Mouse (Mus musculus) CH12.LX (cell line): ENCODE results near the gene Adgrl3. TPM values are rescaled to one million over a fixed set of nuclear protein-coding genes. Genes with fewer than 3 reads are reported as not detected.

Source experiments
- DNase-seq: peaks from one replicate; pipeline ENCODE4 v3.0.0-alpha.2; 2013; ENCODE audit errors: extremely low read depth
- H3K27ac ChIP-seq: 2 replicates; pipeline ENCODE4 v1.5.1; 2012; ENCODE audit warnings: low read depth, mild to moderate bottlenecking, control low read depth, moderate library complexity; ENCODE audit not compliant: insufficient read depth
- H3K27me3 ChIP-seq: replicated peaks from 2 replicates; pipeline ENCODE3; 2012; ENCODE audit warnings: inconsistent platforms
- H3K36me3 ChIP-seq, 2 experiments: replicated peaks in 1 of 2; 2 replicates each; pipeline versions ENCODE3 to v1.6.1; 2012; ENCODE audit warnings: inconsistent platforms in 1 of 2, low read length in 1 of 2, mild to moderate bottlenecking in 1 of 2, mixed read lengths in 1 of 2, moderate library complexity in 1 of 2; ENCODE audit not compliant: control insufficient read depth in 1 of 2, insufficient read depth in 1 of 2
- H3K4me1 ChIP-seq, 2 experiments: 2 replicates each; pipeline ENCODE4 v1.6.1; 2012; ENCODE audit warnings: inconsistent platforms in 1 of 2, moderate library complexity in 1 of 2; ENCODE audit not compliant: insufficient read depth in 2 of 2, control insufficient read depth in 1 of 2
- H3K4me2 ChIP-seq: 2 replicates; pipeline ENCODE4 v1.6.1; 2012; ENCODE audit warnings: low read depth, mild to moderate bottlenecking, control low read depth; ENCODE audit not compliant: poor library complexity, insufficient read depth, severe bottlenecking
- H3K4me3 ChIP-seq, 3 experiments: fragments of 150-350 bp in 1 of 3; sonication (generic) in 1 of 3; replicated peaks in 1 of 3; 2 replicates each; pipeline versions ENCODE3 to v1.5.1; 2011 to 2012; ENCODE audit warnings: low read depth in 2 of 3, low read length in 2 of 3, mild to moderate bottlenecking in 2 of 3, moderate library complexity in 2 of 3, control low read depth in 1 of 3, improper control_type of control experiment in 1 of 3, inconsistent platforms in 1 of 3, mixed read lengths in 1 of 3; ENCODE audit not compliant: poor library complexity in 1 of 3
- H3K79me2 ChIP-seq: replicated peaks from 2 replicates; pipeline ENCODE4 v1.6.1; 2012; ENCODE audit warnings: mild to moderate bottlenecking, moderate library complexity; ENCODE audit not compliant: control insufficient read depth, poor library complexity, insufficient read depth, severe bottlenecking; ENCODE audit errors: extremely low read depth
- H3K9ac ChIP-seq: 2 replicates; pipeline ENCODE4 v1.6.1; 2012; ENCODE audit warnings: low read depth, mild to moderate bottlenecking, control low read depth, moderate library complexity; ENCODE audit not compliant: insufficient read depth
- H3K9me3 ChIP-seq: replicated peaks from 2 replicates; pipeline ENCODE3; 2012; ENCODE audit warnings: low read length, inconsistent platforms, mixed read lengths
- CTCF ChIP-seq, 2 experiments: IDR thresholded peaks in 1 of 2; conservative IDR thresholded peaks in 1 of 2; 2 replicates each; pipeline ENCODE4 v1.5.1; 2011 to 2012; ENCODE audit warnings: low read depth in 2 of 2, low read length in 2 of 2, improper control_type of control experiment in 1 of 2, inconsistent platforms in 1 of 2, mild to moderate bottlenecking in 1 of 2, moderate library complexity in 1 of 2
- ELF1 ChIP-seq: IDR thresholded peaks from 2 replicates; pipeline ENCODE4 v1.6.1; 2014; ENCODE audit warnings: low read depth, mild to moderate bottlenecking, inconsistent platforms, low read length, improper control_type of control experiment
- ETS1 ChIP-seq: conservative IDR thresholded peaks from 2 replicates; pipeline ENCODE4 v1.6.1; 2012; ENCODE audit warnings: low read depth, mild to moderate bottlenecking, inconsistent platforms, low read length, improper control_type of control experiment, moderate library complexity
- GABPA ChIP-seq: IDR thresholded peaks from 2 replicates; pipeline ENCODE4 v1.6.1; 2012; ENCODE audit warnings: low read depth, low read length, improper control_type of control experiment, inconsistent platforms; ENCODE audit not compliant: insufficient replicate concordance
- HCFC1 ChIP-seq: IDR thresholded peaks from 2 replicates; pipeline ENCODE4 v1.6.1; 2012; ENCODE audit warnings: low read depth, mild to moderate bottlenecking, inconsistent platforms, low read length, improper control_type of control experiment
- MAZ ChIP-seq: IDR thresholded peaks from 2 replicates; pipeline ENCODE4 v1.6.1; 2012; ENCODE audit warnings: low read depth, mild to moderate bottlenecking, inconsistent platforms, low read length, improper control_type of control experiment, moderate library complexity
- MEF2A ChIP-seq: IDR thresholded peaks from 2 replicates; pipeline ENCODE4 v1.6.1; 2014; ENCODE audit warnings: low read depth, mild to moderate bottlenecking, inconsistent platforms, low read length, improper control_type of control experiment, borderline replicate concordance
- MXI1 ChIP-seq: IDR thresholded peaks from 2 replicates; pipeline ENCODE4 v1.6.1; 2011; ENCODE audit warnings: mild to moderate bottlenecking, low read depth, low read length, improper control_type of control experiment
- MYC ChIP-seq: IDR thresholded peaks from 2 replicates; pipeline ENCODE4 v1.6.1; 2011; ENCODE audit warnings: low read depth, mild to moderate bottlenecking, improper control_type of control experiment, low read length
- NELFE ChIP-seq: IDR thresholded peaks from 2 replicates; pipeline ENCODE4 v1.6.1; 2011; ENCODE audit warnings: low read depth, low read length, improper control_type of control experiment
- NRF1 ChIP-seq: IDR thresholded peaks from 2 replicates; pipeline ENCODE4 v1.6.1; 2014; ENCODE audit warnings: low read depth, mild to moderate bottlenecking, inconsistent platforms, low read length, improper control_type of control experiment, moderate library complexity
- POLR2A ChIP-seq: IDR thresholded peaks from 2 replicates; pipeline ENCODE4 v1.6.1; 2011; ENCODE audit warnings: low read depth, mild to moderate bottlenecking, improper control_type of control experiment, low read length
- SIN3A ChIP-seq: IDR thresholded peaks from 2 replicates; pipeline ENCODE4 v1.6.1; 2012; ENCODE audit warnings: low read length, improper control_type of control experiment, inconsistent platforms
- SMC3 ChIP-seq: IDR thresholded peaks from 2 replicates; pipeline ENCODE4 v1.6.1; 2011; ENCODE audit warnings: low read depth, low read length, improper control_type of control experiment
- UBTF ChIP-seq: IDR thresholded peaks from 2 replicates; pipeline ENCODE4 v1.6.1; 2012; ENCODE audit warnings: low read depth, mild to moderate bottlenecking, inconsistent platforms, low read length, improper control_type of control experiment, moderate library complexity
- USF2 ChIP-seq: conservative IDR thresholded peaks from 2 replicates; pipeline ENCODE4 v1.6.1; 2011; ENCODE audit warnings: low read depth, low read length, improper control_type of control experiment
- ZNF384 ChIP-seq: IDR thresholded peaks from 2 replicates; pipeline ENCODE4 v1.6.1; 2012; ENCODE audit warnings: low read depth, low read length, improper control_type of control experiment, inconsistent platforms
- dilution Hi-C: fragments of 300-500 bp; cut with MboI; formaldehyde crosslinking; loops from 2 replicates; pipeline ENCODE4 v1.14.3; 2020; ENCODE audit warnings: low sequenced_read_pairs; ENCODE audit not compliant: extremely low pct_unique_long_range_greater_than_20kb, extremely low pct_ligation_motif_present
- in situ Hi-C: fragments of 300-500 bp; cut with MboI; formaldehyde crosslinking; loops from 3 replicates; pipeline ENCODE4 v1.14.3; 2019; ENCODE audit warnings: low sequenced_read_pairs, low pct_ligation_motif_present, low pct_unique_long_range_greater_than_20kb, mixed read lengths
- polyA plus RNA-seq: library from polyadenylated mRNA; unstranded; fragments of >175 nt; gene quantifications from 2 replicates; pipeline ENCODE4 v1.2.1, GENCODE M21; 2012; ENCODE audit warnings: low read depth; ENCODE audit not compliant: insufficient read length
- total RNA-seq, 2 experiments: library from RNA; depleted of rRNA; stranded (reverse); fragments of 300-350 nt in 1 of 2; fragments of >200 nt in 1 of 2; gene quantifications; 2 replicates each; pipeline ENCODE4 v1.2.3; 2012 to 2014

Adgrl3 gene
- total and polyA plus RNA-seq, 3 experiments, result 0.13 TPM; not detected in 2

DNA sequence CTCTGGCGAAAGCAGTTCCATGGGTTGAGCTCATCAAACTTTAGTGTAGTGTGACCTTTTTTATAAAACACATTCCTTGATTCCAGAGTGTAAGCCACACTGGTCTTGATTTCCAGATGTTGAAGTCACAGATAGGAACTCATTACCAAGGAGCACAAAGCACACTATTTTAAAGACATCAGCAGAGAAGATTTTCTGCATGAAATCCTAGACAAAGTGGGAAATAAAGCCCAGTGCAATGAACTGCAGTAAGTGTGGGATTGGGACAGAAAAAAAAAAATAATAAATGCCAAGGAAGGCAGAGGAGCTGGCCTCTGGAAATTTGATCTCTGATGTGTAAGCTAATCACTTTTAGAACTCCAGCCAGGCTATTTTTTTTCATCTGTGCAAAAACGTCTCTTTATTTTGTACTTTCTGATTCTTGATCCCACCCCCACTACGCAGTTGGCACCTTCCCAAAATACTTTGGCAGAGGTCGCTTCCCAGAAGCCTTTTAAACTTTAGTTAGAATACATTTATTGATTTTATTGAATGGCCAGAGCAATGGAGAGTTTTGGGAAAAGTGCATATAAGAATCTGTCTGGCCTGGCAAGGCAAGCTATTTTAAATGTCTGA lies 169.0 kb downstream of the Adgrl3 start:
- in situ Hi-C loops (no loop called here), dilution Hi-C loops (no loop called here)
- Histone ChIP-seq H3K4me3 (no peak overlapping the region), H3K9me3 (no peaks in the 10 kb centered on the region), H3K4me2 (no peak overlapping the region), H3K4me1 (no peaks in the 10 kb centered on the region), H3K36me3 (no peaks in the 10 kb centered on the region), H3K79me2 (no peaks in the 10 kb centered on the region), H3K27me3 (no peaks in the 10 kb centered on the region), H3K9ac (no peak overlapping the region), H3K27ac (no peak overlapping the region)
- TF ChIP-seq UBTF (no peak), MEF2A (no peak), HCFC1 (no peak), USF2 (no peak), MAZ (no peak), ELF1 (no peak), CTCF (conservative IDR thresholded peaks at IDR 0.05 in 1 of 2, IDR thresholded peaks at IDR 0.05 in 1 of 2; ENCODE audit: low read depth in 2 of 2, low read length in 2 of 2) (no peak), ETS1 (no peak), MYC (no peak), SMC3 (no peak), MXI1 (no peak), SIN3A (no peak), NELFE (no peak), ZNF384 (no peak), GABPA (no peak), POLR2A (no peak)
- no peak for DNase-seq

DNA sequence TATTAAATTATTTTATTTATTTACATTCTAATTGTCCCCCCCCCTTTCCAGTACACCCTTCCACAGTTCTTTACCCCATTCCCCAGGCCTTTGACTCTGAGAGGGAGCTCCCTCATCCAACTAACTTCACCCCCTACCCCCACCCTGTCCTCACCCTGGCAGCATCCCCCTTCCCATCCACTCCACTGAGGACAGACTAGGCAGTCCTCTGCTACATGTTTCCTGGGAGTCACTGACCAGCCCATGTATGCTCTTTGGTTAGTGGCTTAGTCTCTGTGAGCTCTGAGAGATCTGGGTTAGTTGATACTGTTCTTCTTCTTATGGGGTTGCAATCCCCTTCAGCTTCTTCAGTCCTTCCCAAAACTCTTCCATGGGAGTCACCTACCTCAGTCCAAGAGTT lies 180.4 kb downstream of the Adgrl3 start:
- dilution Hi-C loops, result no loop called here
- Histone ChIP-seq H3K36me3 (no peaks in the 10 kb centered on the region), H3K9ac (no peak overlapping the region), H3K9me3 (no peaks in the 10 kb centered on the region), H3K4me2 (no peak overlapping the region), H3K4me1 (no peaks in the 10 kb centered on the region), H3K27me3 (no peaks in the 10 kb centered on the region), H3K27ac (no peak overlapping the region), H3K79me2 (no peaks in the 10 kb centered on the region), H3K4me3 (no peak overlapping the region)
- in situ Hi-C loops, result no loop called here
- no peak for DNase-seq
- TF ChIP-seq NRF1, result no peak
